Mouse (Mus musculus): ENCODE measurements around the gene Ccsap. TPM values are rescaled to one million over a fixed set of nuclear protein-coding genes. Genes with fewer than 3 reads are reported as not detected.
"Not testable (repeated sequence)": the region's sequence is repeated elsewhere in the genome, so short reads cannot be mapped to it uniquely, and the experiment has no call there.

Ccsap gene
- polyA plus RNA-seq, 1 experiment from 2014 or later: 7.1 TPM

DNA sequence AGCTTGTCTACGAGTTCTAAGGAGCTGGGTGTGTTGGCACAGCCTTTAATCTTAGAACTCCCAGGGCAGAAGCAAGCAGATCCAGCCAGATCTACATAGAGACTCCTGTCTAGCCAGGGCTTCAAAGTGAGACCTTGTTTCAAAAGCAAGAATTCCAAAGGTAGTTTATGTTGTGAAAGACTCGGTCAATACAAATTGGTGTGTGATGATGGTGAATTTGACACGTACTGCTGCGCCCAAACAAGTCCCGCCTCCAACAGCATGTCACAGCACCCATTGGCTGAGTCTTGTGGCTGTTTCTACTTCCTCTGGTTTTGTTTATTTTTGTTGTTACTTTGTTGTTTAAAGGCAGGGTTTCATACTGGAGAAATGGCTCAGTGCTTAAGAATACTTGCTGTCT is 47.8 kb downstream of the Ccsap start:
- Histone ChIP-seq H3K9ac (ENCODE audit: low read depth, low read length) (no peak overlapping the region), H3K36me3 (ENCODE audit: control insufficient read depth, insufficient read depth, low read length) (no peaks in the 10 kb centered on the region), H3K9me3 (ENCODE audit: control insufficient read depth, low read length) (no peaks in the 10 kb centered on the region), H3K4me2 (replicated peaks; ENCODE audit: low read depth, low read length) (no peak overlapping the region), H3K27me3 (ENCODE audit: control insufficient read depth, insufficient read depth, low read length) (no peaks in the 10 kb centered on the region), H3K27ac (ENCODE audit: low read depth, low read length) (no peak overlapping the region), H3K4me1 (replicated peaks; ENCODE audit: control insufficient read depth, insufficient read depth, low read length) (peaks cover 1% of the 10 kb centered on the region; the same call in 1 of the 2 replicates), H3K4me3 (ENCODE audit: low read depth, low read length) (no peak overlapping the region)
- WGBS: 90% methylated on average over 5 of the region's 5 CpGs
- DNase-seq (ENCODE audit: low spot score): no peak
- no peak for ATAC-seq (ENCODE audit: low FRiP score)

DNA sequence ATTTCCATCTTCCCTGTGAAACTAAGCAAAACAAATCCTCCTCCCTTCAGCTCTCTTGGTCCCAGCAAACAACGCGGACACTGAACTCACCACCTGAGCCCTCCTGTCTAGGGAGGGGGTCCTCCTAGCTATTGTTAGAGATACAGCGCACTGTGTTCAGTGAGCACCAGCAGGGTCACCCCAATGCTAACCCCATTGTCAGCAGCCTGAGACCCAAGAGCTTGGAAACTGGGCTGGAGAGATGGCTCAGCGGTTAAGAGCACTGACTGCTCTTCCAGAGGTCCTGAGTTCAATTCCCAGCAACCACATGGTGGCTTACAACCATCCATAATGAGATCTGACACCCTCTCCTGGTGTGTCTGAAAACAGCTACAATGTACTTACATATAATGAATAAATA is 50.7 kb downstream of the Ccsap start:
- not testable (repeated sequence) for H3K27me3 ChIP-seq (ENCODE audit: control insufficient read depth, insufficient read depth, low read length); H3K4me3 ChIP-seq (ENCODE audit: low read depth, low read length); H3K4me1 ChIP-seq (replicated peaks; ENCODE audit: control insufficient read depth, insufficient read depth, low read length); H3K27ac ChIP-seq (ENCODE audit: low read depth, low read length); H3K36me3 ChIP-seq (ENCODE audit: control insufficient read depth, insufficient read depth, low read length); H3K4me2 ChIP-seq (replicated peaks; ENCODE audit: low read depth, low read length); H3K9ac ChIP-seq (ENCODE audit: low read depth, low read length); DNase-seq (ENCODE audit: low spot score); H3K9me3 ChIP-seq (ENCODE audit: control insufficient read depth, low read length); ATAC-seq (ENCODE audit: low FRiP score)
- 84% methylated on average over 4 of the region's 4 CpGs for WGBS

DNA sequence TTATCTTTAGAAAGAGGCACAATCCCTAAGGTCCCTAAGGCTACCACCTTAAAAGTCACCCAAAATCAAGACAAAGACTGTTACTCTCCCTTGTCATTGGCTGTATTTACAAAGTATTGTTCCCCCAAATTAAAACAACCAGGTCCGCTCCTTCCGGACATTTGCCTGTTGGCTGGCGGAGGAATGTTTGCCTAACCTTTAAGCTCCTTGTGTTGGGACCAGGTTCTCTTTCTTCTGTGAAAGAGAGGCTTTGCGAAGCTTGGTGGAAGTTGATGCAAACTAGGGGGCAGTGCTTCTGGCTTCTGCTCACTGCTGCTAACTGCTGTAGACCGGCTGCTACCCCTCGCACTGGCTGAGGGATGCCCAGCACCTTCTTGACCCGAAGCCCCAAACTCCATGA is 51.3 kb downstream of the Ccsap start:
- ATAC-seq (ENCODE audit: low FRiP score) (no peak), DNase-seq (ENCODE audit: low spot score) (no peak)
- WGBS: 77% methylated on average over 7 of the region's 7 CpGs
- H3K27ac ChIP-seq (ENCODE audit: low read depth, low read length): no peak overlapping the region
- H3K4me2 ChIP-seq (replicated peaks; ENCODE audit: low read depth, low read length): no peak overlapping the region
- no peaks in the 10 kb centered on the region for H3K27me3 ChIP-seq (ENCODE audit: control insufficient read depth, insufficient read depth, low read length)
- no peaks in the 10 kb centered on the region for H3K36me3 ChIP-seq (ENCODE audit: control insufficient read depth, insufficient read depth, low read length)
- H3K4me1 ChIP-seq (replicated peaks; ENCODE audit: control insufficient read depth, insufficient read depth, low read length): peaks cover 6% of the 10 kb centered on the region
- H3K9me3 ChIP-seq (ENCODE audit: control insufficient read depth, low read length): no peaks in the 10 kb centered on the region
- no peak overlapping the region for H3K9ac ChIP-seq (ENCODE audit: low read depth, low read length)
- H3K4me3 ChIP-seq (ENCODE audit: low read depth, low read length): no peak overlapping the region

DNA sequence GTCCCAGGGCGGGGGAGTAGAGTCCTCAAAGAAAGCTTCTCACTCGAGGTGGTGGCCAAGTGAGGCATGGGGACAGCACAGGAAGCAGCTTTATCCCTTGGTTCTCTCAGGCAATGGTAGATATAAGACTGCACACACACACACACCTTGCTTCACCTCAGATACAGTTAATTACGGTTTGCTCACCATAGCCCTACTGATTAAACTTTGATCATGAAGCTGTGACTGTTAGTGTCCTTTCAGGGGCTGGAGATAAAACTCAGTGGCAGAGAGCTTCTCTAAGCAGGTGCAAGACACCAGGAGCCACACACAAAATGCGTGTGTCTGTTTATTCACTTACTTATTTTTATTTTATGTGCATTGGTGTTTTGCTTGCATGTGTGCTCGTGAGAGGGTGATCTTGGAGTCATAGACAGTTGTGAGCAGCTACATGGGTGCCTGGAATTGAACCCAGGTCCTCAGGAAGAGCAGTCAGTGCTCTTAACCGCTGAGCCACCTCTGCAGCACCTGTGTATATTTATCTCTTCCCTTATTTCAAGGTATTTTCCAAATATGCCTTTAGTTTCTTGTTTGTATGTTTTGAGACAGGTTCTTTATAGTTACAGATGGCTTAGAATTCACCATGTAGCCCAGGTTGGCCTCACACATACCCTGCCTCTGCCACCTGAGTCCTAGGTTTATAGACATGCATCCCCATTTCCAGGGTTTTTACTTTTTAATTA is 52.0 kb downstream of the Ccsap start:
- DNase-seq (ENCODE audit: low spot score): no peak
- Histone ChIP-seq H3K9me3 (ENCODE audit: control insufficient read depth, low read length) (no peaks in the 10 kb centered on the region), H3K4me2 (replicated peaks; ENCODE audit: low read depth, low read length) (0 out of 2 replicates have a peak overlapping the region, but pooled peaks have one; percentile 71), H3K9ac (ENCODE audit: low read depth, low read length) (no peak overlapping the region), H3K27me3 (ENCODE audit: control insufficient read depth, insufficient read depth, low read length) (no peaks in the 10 kb centered on the region), H3K27ac (ENCODE audit: low read depth, low read length) (no peak overlapping the region), H3K4me1 (replicated peaks; ENCODE audit: control insufficient read depth, insufficient read depth, low read length) (peaks cover 6% of the 10 kb centered on the region), H3K4me3 (ENCODE audit: low read depth, low read length) (no peak overlapping the region), H3K36me3 (ENCODE audit: control insufficient read depth, insufficient read depth, low read length) (no peaks in the 10 kb centered on the region)
- no peak for ATAC-seq (ENCODE audit: low FRiP score)
- 69% methylated on average over 6 of the region's 6 CpGs for WGBS

DNA sequence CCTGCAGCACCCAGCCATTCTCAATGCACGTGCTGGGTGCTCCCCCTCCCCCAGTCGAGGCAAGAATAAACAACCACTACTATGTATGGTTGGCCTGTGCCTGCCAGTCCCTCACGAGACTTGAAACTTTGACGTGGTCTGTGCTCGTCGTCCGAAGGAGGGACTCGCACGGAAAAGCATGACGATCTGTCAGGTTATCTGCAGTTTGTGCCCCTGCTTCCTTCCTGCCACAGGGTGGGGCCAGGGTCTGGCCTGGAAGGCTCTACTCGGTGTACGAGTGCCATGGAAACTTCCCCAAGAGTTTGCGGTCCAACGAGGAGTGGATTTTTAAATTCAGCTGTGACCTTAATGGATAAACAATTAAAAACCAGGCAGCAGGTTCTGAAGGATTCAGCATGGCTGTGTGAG is 53.0 kb downstream of the Ccsap start:
- H3K4me1 ChIP-seq (replicated peaks; ENCODE audit: control insufficient read depth, insufficient read depth, low read length): peaks cover 6% of the 10 kb centered on the region
- 7% methylated on average over 14 of the region's 14 CpGs for WGBS
- H3K9me3 ChIP-seq (ENCODE audit: control insufficient read depth, low read length): no peaks in the 10 kb centered on the region
- peak; percentile 28 for ATAC-seq (ENCODE audit: low FRiP score)
- peak overlapping the region; percentile 71 for H3K4me2 ChIP-seq (replicated peaks; ENCODE audit: low read depth, low read length)
- H3K36me3 ChIP-seq (ENCODE audit: control insufficient read depth, insufficient read depth, low read length): no peaks in the 10 kb centered on the region
- H3K27ac ChIP-seq (ENCODE audit: low read depth, low read length): no peak overlapping the region
- H3K4me3 ChIP-seq (ENCODE audit: low read depth, low read length): peak overlapping the region; percentile 81
- peak overlapping the region; percentile 1; the same call in 1 of the 2 replicates for H3K9ac ChIP-seq (ENCODE audit: low read depth, low read length)
- DNase-seq (ENCODE audit: low spot score): peak; percentile 43
- H3K27me3 ChIP-seq (ENCODE audit: control insufficient read depth, insufficient read depth, low read length): no peaks in the 10 kb centered on the region

DNA sequence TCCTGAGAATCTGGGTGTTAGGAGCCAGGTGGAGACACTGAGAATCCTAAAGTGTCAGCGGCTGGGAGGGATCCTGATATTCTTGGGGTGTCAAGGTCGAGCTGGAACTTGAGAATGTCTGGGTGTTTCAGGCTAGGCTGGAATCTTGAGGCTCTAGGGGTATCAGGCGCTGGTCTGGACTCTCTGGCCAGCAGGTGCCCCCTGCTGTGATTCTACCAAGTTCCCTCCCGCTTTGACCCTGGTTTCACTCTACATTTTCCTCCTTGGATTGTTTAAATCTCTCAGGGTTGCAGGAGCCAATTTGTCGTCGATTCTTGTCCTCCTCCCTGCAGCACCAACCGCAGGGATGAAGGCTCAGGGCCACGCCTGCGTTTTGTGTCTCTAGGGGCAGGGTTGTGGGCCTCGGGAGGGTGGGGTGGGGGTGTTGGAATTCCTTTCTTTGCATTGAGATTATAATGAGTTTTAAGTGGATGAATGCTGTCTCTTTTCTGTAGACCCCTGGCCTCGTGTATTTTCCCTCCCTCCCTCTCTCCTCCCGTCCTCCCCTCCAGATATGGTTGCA is 53.6 kb downstream of the Ccsap start:
- Histone ChIP-seq H3K4me3 (ENCODE audit: low read depth, low read length) (peak overlapping the region; percentile 81), H3K27ac (ENCODE audit: low read depth, low read length) (peak overlapping the region; percentile 80; the same call in 1 of the 2 replicates), H3K4me1 (replicated peaks; ENCODE audit: control insufficient read depth, insufficient read depth, low read length) (peaks cover 6% of the 10 kb centered on the region), H3K4me2 (replicated peaks; ENCODE audit: low read depth, low read length) (peak overlapping the region; percentile 71), H3K36me3 (ENCODE audit: control insufficient read depth, insufficient read depth, low read length) (no peaks in the 10 kb centered on the region), H3K9me3 (ENCODE audit: control insufficient read depth, low read length) (no peaks in the 10 kb centered on the region), H3K9ac (ENCODE audit: low read depth, low read length) (peak overlapping the region; percentile 77), H3K27me3 (ENCODE audit: control insufficient read depth, insufficient read depth, low read length) (no peaks in the 10 kb centered on the region)
- DNase-seq (ENCODE audit: low spot score) (peak; percentile 56), ATAC-seq (ENCODE audit: low FRiP score) (peak; percentile 46)
- 2% methylated on average over 12 of the region's 12 CpGs for WGBS

DNA sequence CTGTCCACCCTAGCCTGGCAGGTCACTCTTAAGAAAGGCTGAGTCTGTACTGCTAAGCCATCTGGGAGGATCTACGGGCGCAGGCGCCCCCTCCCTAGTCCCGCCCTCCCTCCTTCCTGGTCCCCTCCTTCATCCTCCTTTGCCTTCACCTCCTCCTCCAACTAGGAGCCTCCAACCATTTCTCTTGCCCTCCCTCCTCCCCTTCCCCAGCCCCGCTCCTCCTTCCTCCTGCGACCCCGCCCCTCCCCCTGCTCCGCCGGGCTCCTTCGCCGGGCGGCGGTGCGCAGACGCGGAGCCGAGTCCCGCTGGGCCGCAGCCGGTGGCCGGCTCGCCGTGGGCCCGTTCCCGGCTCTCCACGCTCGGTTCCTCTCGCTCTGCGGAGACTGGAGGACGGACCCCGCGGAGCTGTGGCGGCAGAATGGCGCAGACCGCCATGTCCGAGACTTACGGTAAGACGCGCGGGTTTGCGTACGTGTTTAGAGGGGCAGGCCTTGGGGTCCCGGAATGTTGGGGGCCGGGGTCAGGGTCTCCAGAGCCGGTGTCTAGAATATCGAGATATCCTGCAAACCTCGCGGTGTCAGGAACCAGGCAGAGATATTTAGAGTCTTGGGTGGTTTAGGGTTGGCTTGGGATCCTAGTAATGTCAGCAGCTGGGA is 54.2 kb downstream of the Ccsap start, which contains the start of gene Rab4a:
Rab4a (plus strand) TSS at position 268 of the 656 bp plus-strand sequence.
- Histone ChIP-seq H3K4me2 (replicated peaks; ENCODE audit: low read depth, low read length) (peak within 1 kb of the TSS; percentile 71), H3K27me3 (ENCODE audit: control insufficient read depth, insufficient read depth, low read length) (no peaks in the 10 kb centered on the region), H3K36me3 (ENCODE audit: control insufficient read depth, insufficient read depth, low read length) (no peaks in the 10 kb centered on the region), H3K4me1 (replicated peaks; ENCODE audit: control insufficient read depth, insufficient read depth, low read length) (peaks cover 6% of the 10 kb centered on the region), H3K9me3 (ENCODE audit: control insufficient read depth, low read length) (no peaks in the 10 kb centered on the region), H3K4me3 (ENCODE audit: low read depth, low read length) (peak within 1 kb of the TSS; percentile 81), H3K9ac (ENCODE audit: low read depth, low read length) (peak within 1 kb of the TSS; percentile 77), H3K27ac (ENCODE audit: low read depth, low read length) (peak within 1 kb of the TSS; percentile 80)
- WGBS: 1% methylated on average over 47 of the region's 48 CpGs
- ATAC-seq (ENCODE audit: low FRiP score) (peak; percentile 92), DNase-seq (ENCODE audit: low spot score) (peak; percentile 93)

DNA sequence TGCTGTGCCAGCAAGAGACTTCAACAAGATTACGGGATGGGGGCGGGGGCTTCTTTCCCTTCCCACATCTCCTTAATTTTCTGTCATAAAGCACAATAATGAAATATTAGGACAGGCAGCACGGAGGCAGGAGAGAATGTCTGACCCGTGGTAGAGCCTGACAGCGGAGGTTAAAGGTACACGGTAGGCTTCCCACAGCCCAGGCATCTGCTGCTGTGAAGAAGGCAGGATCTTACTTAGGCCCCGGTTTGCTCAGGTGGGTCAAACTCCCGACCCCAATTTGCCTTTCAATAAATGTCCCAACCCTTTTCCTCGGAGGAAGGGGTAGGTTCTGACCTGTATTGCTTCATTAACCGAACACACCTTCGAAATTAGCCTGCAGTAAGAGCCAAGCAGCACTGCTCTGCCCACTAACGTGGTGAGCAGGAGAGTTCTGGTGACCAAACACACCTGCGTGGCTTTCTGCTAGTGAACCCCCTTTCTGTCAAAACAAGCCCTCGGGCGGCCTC is 54.7 kb downstream of the Ccsap start:
- peak; percentile 39 for ATAC-seq (ENCODE audit: low FRiP score)
- peaks cover 6% of the 10 kb centered on the region for H3K4me1 ChIP-seq (replicated peaks; ENCODE audit: control insufficient read depth, insufficient read depth, low read length)
- no peaks in the 10 kb centered on the region for H3K27me3 ChIP-seq (ENCODE audit: control insufficient read depth, insufficient read depth, low read length)
- peak overlapping the region; percentile 71 for H3K4me2 ChIP-seq (replicated peaks; ENCODE audit: low read depth, low read length)
- peak overlapping the region; percentile 80 for H3K27ac ChIP-seq (ENCODE audit: low read depth, low read length)
- no peaks in the 10 kb centered on the region for H3K9me3 ChIP-seq (ENCODE audit: control insufficient read depth, low read length)
- no peak for DNase-seq (ENCODE audit: low spot score)
- peak overlapping the region; percentile 81 for H3K4me3 ChIP-seq (ENCODE audit: low read depth, low read length)
- WGBS: 14% methylated on average over 15 of the region's 15 CpGs
- H3K9ac ChIP-seq (ENCODE audit: low read depth, low read length): peak overlapping the region; percentile 77
- no peaks in the 10 kb centered on the region for H3K36me3 ChIP-seq (ENCODE audit: control insufficient read depth, insufficient read depth, low read length)

All from hindbrain, embryonic 11.5 days (tissue).